Mouse (Mus musculus): ENCODE data around the gene Prdm4. TPM values are rescaled to one million over a fixed set of nuclear protein-coding genes. Genes with fewer than 3 reads are reported as not detected.

The Prdm4 gene
- total RNA-seq (2021): 10 to 100 TPM; 14.4 to 14.6 TPM
- long read RNA-seq, experiment 1, transcript Prdm4-201 (12 exons, 3,877 nt): major isoform, 6 of 10 reads
- long read RNA-seq, experiment 1, partial matches to known transcripts: 1 of 10 reads
- long read RNA-seq, experiment 1, other reads (novel, unspliced or antisense): 1 of 10 reads
- long read RNA-seq, experiment 2, partial matches to known transcripts: 2 of 9 reads
- long read RNA-seq, experiment 2, other reads (novel, unspliced or antisense): 4 of 9 reads

- peak; percentile 97 for DNase-seq
Measured at GRCm38 (mm10) chr10:85916498-85917309, at the start of gene Prdm4. Gene Prdm4 (minus strand): TSS chr10:85917142.

DNA sequence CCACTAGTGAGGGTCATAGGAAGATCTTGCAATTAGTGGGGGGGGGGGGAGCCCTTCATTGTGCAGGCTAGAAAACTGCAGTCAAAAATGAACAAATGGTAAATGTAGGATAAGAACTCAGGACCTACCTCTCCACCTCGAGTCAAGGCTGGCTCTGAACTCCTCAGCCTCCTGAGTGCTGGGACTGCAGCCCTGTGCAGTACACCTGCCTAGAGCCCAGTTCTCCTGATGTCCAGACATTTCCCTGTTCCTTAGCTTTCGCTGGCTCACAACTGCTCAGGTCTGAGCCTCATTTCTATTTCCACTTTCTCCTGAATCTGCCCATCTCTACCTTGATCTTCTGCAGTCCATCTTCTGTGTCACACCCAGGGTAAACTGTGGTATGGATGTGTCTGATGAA lies 49.5 kb upstream of the Prdm4 start:
- no peak for DNase-seq

DNA sequence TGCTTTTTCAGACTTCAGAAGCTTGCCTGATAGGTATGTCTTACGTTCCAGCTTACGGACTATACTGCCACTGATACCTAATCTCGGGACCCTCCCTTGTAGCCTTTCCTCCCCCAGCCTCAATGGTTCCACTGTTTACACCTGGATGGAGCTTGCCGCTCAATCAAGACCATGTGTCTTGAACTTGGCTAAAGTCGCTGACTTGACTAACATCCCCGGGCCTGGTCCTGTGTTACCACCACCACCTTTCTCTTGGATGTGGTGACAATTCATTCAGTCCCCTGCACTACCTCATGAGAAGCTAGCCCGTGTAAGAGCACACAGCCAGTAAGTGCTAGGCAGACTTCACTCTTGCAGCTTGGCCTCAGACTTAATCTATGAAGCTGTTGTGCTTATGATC lies 47.4 kb upstream of the Prdm4 start:
- DNase-seq: no peak

DNA sequence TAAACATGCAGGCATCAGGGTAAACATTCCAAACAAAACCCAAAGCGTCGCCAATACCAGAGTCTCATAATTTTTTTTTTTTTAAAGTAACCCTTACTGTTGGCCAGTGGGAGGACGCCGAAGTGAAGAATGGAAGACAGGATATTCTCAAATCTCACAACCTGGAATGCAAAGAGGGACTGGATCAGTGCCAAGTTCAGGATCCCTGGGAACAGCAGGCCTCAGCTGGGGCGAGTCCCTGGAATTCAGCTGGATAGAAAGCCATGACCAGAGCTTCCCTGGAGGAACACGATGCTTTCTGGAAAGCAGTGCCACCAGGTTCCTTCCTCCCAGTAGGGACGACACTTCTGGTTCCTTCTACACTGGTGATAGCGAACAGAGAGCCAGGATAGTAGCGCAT lies 46.0 kb upstream of the Prdm4 start:
- DNase-seq: no peak

DNA sequence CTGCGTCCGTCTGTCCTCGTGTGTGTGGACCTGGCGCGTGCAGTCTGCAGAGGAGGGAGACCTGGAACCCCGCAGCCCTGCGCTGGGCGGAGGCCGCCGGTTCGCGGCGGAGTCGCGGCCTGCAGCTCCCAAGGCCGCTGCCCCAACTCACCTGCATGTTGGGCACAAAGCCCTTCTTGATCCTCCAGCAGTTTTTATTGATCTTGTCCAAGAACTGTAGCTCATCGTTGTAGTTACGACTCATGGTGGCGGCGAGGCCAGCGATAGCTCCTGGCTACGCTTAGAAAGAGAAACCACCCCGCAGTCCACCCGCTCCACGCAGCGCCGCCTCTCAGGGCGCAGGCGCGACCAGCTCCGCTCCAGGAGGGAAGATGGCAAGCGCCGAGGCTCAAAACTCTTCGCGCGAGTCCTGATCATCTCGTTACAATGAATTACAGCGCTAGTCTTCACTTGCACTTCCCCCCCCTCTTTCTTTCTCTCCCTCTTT lies 40.6 kb upstream of the Prdm4 start, which contains the start of gene Rtcb:
Gene Rtcb (minus strand): TSS at position 360 of the 487 bp plus-strand sequence.
- DNase-seq: peak; percentile 99

- peak; percentile 15 for DNase-seq
Measured at GRCm38 (mm10) chr10:85956871-85957419, 40.0 kb upstream of the Prdm4 start.

DNA sequence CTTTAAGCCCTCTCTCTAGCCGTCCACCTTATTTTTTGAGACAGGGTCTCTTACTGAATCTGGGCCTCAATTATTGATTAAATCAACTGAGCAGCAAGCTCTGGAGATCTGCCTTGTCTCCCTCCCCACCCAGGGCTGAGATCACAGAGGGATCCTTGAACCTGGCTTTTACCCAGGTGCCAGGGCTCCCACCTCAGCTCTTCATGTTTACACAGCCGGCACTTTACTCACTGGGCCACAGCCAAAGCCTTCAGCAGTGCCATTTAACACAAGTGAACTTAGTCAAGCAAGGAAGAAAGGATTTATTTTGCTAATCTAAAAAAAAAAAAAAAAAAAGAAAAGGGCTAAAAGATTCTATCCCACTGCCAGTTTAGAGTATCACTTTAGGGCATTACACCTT lies 37.5 kb upstream of the Prdm4 start:
- no peak for DNase-seq

DNA sequence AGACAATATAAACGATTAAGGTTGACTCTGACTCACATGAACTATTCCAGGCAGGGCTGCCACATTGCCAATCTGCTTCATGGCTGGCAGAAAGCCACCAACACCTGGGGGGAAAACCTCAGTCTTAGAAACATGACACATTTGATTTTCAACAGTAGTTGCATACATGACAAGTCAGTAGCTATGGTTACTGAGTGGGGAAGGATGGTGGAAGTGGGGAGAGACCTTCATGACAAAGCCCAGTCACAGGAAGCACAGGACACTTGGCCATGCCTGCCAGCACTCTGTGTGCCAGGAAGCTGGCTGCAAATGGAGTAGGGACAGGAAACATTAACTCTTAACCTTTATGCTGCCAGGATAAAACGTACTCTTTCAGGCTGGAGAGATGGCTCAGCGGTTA lies 36.5 kb upstream of the Prdm4 start:
- DNase-seq: peak; percentile 23

DNA sequence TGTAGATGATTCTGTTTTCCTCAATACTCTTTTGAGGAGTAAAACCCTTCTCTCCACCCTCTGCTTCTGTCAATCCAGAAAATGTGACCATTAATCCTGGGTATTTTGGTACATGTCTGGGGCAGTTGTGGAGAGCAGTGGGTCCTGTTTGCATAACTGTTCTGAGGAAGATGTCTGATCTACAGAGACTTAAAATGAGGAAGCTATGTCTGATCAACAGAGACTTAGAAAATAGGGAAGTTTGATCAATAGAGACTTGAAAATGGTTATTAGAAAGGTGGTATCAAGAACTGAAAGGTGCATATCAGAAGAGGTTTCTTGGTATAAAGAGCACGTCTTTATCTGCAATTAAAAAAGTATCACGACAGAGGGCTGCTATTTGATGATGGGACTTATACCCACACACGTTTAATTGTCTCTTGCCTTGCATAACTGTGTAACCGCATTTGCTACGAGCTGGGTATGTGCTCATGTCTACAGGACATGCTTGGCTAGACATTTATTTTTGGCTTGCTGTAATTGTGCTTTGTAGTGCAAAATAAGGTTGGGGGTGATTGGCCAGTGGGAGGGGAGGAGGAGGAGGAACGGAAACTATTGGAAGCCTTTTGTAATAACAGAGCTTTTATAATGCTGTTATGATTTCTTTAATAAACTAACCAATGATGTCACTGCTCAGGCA lies 35.0 kb upstream of the Prdm4 start:
- no peak for DNase-seq

DNA sequence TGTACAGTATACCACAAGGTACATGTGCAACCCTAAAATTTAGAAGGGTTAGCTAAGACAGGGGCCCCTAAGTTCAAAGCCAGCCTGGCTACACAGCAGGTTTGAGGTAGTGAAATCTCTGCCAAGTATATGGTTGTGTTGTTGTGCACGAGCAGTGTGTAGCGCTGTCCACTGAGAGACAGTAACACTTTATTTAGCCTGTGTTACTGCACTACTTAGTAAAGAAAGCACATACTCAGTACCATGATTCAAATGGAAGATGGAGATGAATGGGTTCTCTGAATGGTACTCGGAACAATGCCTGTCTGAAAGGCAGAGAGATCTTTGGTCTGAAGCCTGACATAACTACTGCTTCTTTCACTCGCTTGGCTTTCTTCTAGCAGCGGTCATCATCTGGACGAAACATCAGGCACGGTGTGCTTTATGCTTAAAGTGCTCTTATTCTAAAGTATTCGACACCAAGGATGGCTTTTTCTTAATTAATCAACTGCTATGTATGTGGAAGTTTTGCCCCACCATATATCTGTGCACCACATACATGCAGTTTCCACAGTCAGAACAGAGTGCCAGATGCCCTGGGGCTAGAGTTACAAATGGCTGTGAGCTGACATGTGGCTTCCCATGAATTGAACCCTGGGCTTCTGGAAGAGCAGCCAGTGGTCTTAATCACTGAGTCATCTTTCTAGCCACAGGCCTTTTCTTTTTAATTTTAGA lies 31.7 kb upstream of the Prdm4 start:
- no peak for DNase-seq

- no peak for DNase-seq
Measured at GRCm38 (mm10) chr10:85936280-85936965, 19.5 kb upstream of the Prdm4 start.

DNA sequence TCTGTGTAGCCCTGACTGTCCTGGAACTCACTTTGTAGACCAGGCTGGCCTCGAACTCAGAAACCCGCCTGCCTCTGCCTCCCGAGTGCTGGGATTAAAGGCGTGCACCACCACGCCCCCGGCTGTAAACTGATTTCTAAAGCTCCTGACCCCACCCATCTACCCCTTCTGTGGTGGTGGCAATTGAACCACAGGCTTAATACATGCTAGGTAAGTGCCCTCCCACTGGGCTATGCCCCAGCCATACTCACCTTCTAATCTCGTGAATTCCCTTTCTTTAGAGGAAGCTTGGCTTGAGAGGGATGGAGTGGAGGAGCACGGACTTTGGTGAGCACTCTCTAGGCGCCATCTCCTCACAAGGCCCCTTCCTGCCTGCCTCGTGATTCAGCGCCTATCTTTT lies 13.0 kb upstream of the Prdm4 start:
- no peak for DNase-seq

GRCm38 (mm10) chr10:85929208-85929591 lies 12.3 kb upstream of the Prdm4 start:
- DNase-seq: no peak

DNA sequence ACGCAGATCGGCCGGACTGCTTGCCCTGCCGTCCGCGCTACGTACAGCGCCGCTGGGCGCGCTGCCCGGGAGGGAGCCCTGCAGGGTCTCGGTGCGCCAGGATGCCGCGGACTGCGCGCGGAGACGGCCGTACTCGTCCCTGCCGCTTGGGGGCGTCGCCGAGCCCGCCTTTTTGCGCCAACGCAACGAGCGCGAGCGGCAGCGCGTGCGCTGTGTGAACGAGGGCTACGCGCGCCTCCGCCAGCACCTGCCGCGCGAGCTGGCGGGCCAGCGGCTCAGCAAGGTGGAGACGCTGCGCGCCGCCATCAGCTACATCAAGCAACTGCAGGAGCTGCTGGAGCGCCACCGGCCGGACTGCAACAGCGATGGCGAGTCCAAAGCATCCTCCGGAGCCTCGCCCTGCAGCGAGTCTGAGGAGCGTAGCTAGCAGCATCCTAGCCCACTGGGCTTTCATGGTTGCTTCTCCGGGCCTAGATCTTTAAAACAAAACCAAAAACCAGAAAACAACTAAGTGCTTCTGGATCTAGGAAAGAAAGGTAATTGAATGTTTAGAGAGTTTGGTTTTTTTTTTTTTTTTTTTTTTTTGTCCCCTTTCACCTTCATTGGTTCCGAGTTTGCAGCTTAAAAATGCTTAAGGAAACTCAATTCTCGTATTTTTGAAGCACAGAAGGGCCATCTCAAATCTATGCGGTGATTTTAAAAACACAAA lies 11.7 kb upstream of the Prdm4 start:
- DNase-seq: peak; percentile 73

- DNase-seq: peak; percentile 19
Measured at GRCm38 (mm10) chr10:85927676-85928445, 10.9 kb upstream of the Prdm4 start, which contains the start of gene Ascl4. Gene Ascl4 (plus strand): TSS chr10:85927681.

GRCm38 (mm10) chr10:85879886-85880486 lies 37.0 kb downstream of the Prdm4 start:
- DNase-seq: no peak

DNA sequence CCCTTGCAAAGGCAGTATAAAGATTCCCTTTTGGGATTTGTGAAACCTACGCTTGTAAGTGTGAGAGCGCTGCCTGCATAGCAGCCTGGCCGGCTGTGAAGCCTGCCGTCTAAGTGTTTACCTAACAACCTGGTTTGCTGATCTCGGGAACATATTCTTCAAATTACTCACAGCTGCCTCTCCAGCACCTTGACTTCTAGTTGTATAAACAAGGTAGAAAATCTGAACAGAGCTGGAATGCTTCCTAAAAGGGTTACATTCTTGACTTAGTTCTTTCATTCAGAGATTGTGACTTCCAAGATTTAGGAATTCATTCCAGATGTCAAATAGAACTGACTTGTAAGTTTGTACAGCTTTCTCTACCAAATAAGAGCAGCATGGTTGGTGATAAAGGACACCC lies 41.1 kb downstream of the Prdm4 start:
- no peak for DNase-seq

GRCm38 (mm10) chr10:85873861-85874544 lies 42.9 kb downstream of the Prdm4 start:
- DNase-seq: no peak

DNA sequence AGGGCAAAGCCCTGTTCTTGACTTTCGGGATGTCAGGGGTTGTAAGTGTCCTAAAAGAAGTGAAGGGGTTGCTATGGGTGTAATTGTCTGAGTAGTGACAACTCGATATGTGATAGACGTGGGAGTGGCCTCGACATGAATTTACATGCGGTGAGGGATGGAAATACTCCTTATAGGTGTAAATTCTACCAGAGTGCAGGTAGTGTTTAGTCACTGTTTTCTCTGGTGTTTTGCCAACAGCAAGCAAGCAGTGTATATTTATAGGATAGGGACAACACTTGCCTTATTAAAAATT lies 44.5 kb downstream of the Prdm4 start:
- no peak for DNase-seq

All from adrenal gland, postnatal 10 days (tissue).